Mouse (Mus musculus): ENCODE measurements around the gene Ctnnbl1. TPM values are rescaled to one million over a fixed set of nuclear protein-coding genes. Genes with fewer than 3 reads are reported as not detected.

Gene Ctnnbl1
- total and polyA plus RNA-seq, 3 experiments: 46.0 to 57.2 (median 48.6) TPM

- Histone ChIP-seq H3K4me3 (replicated peaks in 1 of 3; ENCODE audit: low read depth in 2 of 3, low read length in 2 of 3, poor library complexity in 1 of 3) (no peak overlapping the region), H3K27ac (ENCODE audit: insufficient read depth, low read depth) (no peak overlapping the region), H3K9ac (ENCODE audit: insufficient read depth, low read depth) (no peak overlapping the region), H3K79me2 (replicated peaks; ENCODE audit: control insufficient read depth, extremely low read depth, insufficient read depth, poor library complexity, severe bottlenecking) (no peaks in the 10 kb centered on the region), H3K4me1 (ENCODE audit: control insufficient read depth in 1 of 2, insufficient read depth in 2 of 2) (peaks cover 0 to 13% of the 10 kb centered on the region in 2 experiments; a peak in 2 of 4 replicates), H3K9me3 (replicated peaks; ENCODE audit: low read length) (no peaks in the 10 kb centered on the region), H3K4me2 (ENCODE audit: insufficient read depth, low read depth, poor library complexity, severe bottlenecking) (no peak overlapping the region), H3K36me3 (replicated peaks in 1 of 2; ENCODE audit: control insufficient read depth in 1 of 2, insufficient read depth in 1 of 2, low read length in 1 of 2) (peaks cover 0 to 29% of the 10 kb centered on the region in 2 experiments), H3K27me3 (replicated peaks) (no peaks in the 10 kb centered on the region)
- in situ Hi-C loops (cut with MboI; ENCODE audit: low pct_ligation_motif_present, low pct_unique_long_range_greater_than_20kb, low sequenced_read_pairs) (no loop called here), dilution Hi-C loops (cut with MboI; ENCODE audit: extremely low pct_ligation_motif_present, extremely low pct_unique_long_range_greater_than_20kb, low sequenced_read_pairs) (no loop called here)
- TF ChIP-seq MXI1 (IDR thresholded peaks at IDR 0.05; ENCODE audit: low read depth, low read length): no peak
- no peak for TF ChIP-seq JUND (conservative IDR thresholded peaks at IDR 0.05; ENCODE audit: low read depth, low read length)
- TF ChIP-seq RCOR1 (conservative IDR thresholded peaks at IDR 0.05; ENCODE audit: low read depth, low read length): no peak
- TF ChIP-seq MYC (IDR thresholded peaks at IDR 0.05; ENCODE audit: low read depth, low read length): no peak
- no peak for TF ChIP-seq NRF1 (IDR thresholded peaks at IDR 0.05; ENCODE audit: low read depth, low read length)
- no peak for TF ChIP-seq POLR2A (IDR thresholded peaks at IDR 0.05; ENCODE audit: low read depth, low read length)
- TF ChIP-seq ZMIZ1 (IDR thresholded peaks at IDR 0.05; ENCODE audit: low read depth, low read length): no peak
- TF ChIP-seq ZNF384 (IDR thresholded peaks at IDR 0.05; ENCODE audit: low read depth, low read length): no peak
- no peak for TF ChIP-seq MEF2A (IDR thresholded peaks at IDR 0.05; ENCODE audit: borderline replicate concordance, low read depth, low read length)
- no peak for TF ChIP-seq POLR2AphosphoS2 (IDR thresholded peaks at IDR 0.05; ENCODE audit: low read depth, low read length)
- no peak for TF ChIP-seq CTCF (conservative IDR thresholded peaks at IDR 0.05 in 1 of 2, IDR thresholded peaks at IDR 0.05 in 1 of 2; ENCODE audit: low read depth in 2 of 2, low read length in 2 of 2)
- TF ChIP-seq MAX (IDR thresholded peaks at IDR 0.05; ENCODE audit: low read length): no peak
- TF ChIP-seq UBTF (IDR thresholded peaks at IDR 0.05; ENCODE audit: low read depth, low read length): no peak
- TF ChIP-seq TBP (conservative IDR thresholded peaks at IDR 0.05; ENCODE audit: low read depth, low read length): no peak
- no peak for TF ChIP-seq EP300 (IDR thresholded peaks at IDR 0.05; ENCODE audit: low read length)
- no peak for TF ChIP-seq RAD21 (IDR thresholded peaks at IDR 0.05; ENCODE audit: low read depth, low read length)
- TF ChIP-seq CHD1 (IDR thresholded peaks at IDR 0.05; ENCODE audit: low read depth, low read length): no peak
- TF ChIP-seq USF1 (IDR thresholded peaks at IDR 0.05; ENCODE audit: low read depth, low read length): no peak
- TF ChIP-seq ELF1 (IDR thresholded peaks at IDR 0.05; ENCODE audit: low read depth, low read length): no peak
- DNase-seq (ENCODE audit: extremely low read depth): no peak
Measured at GRCm38 (mm10) chr2:157759717-157760116, 22.5 kb downstream of the Ctnnbl1 start.

- H3K36me3 ChIP-seq (replicated peaks in 1 of 2; ENCODE audit: control insufficient read depth in 1 of 2, insufficient read depth in 1 of 2, low read length in 1 of 2): peaks cover 0 to 23% of the 10 kb centered on the region in 2 experiments
- H3K4me2 ChIP-seq (ENCODE audit: insufficient read depth, low read depth, poor library complexity, severe bottlenecking): no peak overlapping the region
- H3K27ac ChIP-seq (ENCODE audit: insufficient read depth, low read depth): no peak overlapping the region
- H3K4me1 ChIP-seq (ENCODE audit: control insufficient read depth in 1 of 2, insufficient read depth in 2 of 2): peaks cover 0 to 7% of the 10 kb centered on the region in 2 experiments; a peak in 3 of 4 replicates
- DNase-seq (ENCODE audit: extremely low read depth): no peak
- no peak overlapping the region for H3K4me3 ChIP-seq (replicated peaks in 1 of 3; ENCODE audit: low read depth in 2 of 3, low read length in 2 of 3, poor library complexity in 1 of 3)
- no peaks in the 10 kb centered on the region for H3K27me3 ChIP-seq (replicated peaks)
- dilution Hi-C loops (cut with MboI; ENCODE audit: extremely low pct_ligation_motif_present, extremely low pct_unique_long_range_greater_than_20kb, low sequenced_read_pairs) (no loop called here), in situ Hi-C loops (cut with MboI; ENCODE audit: low pct_ligation_motif_present, low pct_unique_long_range_greater_than_20kb, low sequenced_read_pairs) (no loop called here)
- H3K9me3 ChIP-seq (replicated peaks; ENCODE audit: low read length): no peaks in the 10 kb centered on the region
- TF ChIP-seq CHD1 (IDR thresholded peaks at IDR 0.05; ENCODE audit: low read depth, low read length): no peak
- TF ChIP-seq E2F4 (IDR thresholded peaks at IDR 0.05; ENCODE audit: insufficient replicate concordance, low read depth, low read length): no peak
- TF ChIP-seq MAZ (IDR thresholded peaks at IDR 0.05; ENCODE audit: low read depth, low read length): no peak
- TF ChIP-seq MYC (IDR thresholded peaks at IDR 0.05; ENCODE audit: low read depth, low read length): no peak
- 0 out of 2 replicates have a peak, but pooled peaks cover under 1% of the 10 kb centered on the region for H3K79me2 ChIP-seq (replicated peaks; ENCODE audit: control insufficient read depth, extremely low read depth, insufficient read depth, poor library complexity, severe bottlenecking)
- H3K9ac ChIP-seq (ENCODE audit: insufficient read depth, low read depth): no peak overlapping the region
Measured at GRCm38 (mm10) chr2:157762903-157763302, 25.7 kb downstream of the Ctnnbl1 start.
